Mouse (Mus musculus): ENCODE results near the gene Arhgef40. TPM values are rescaled to one million over a fixed set of nuclear protein-coding genes. Genes with fewer than 3 reads are reported as not detected.
A peak's percentile ranks its signal among the peaks of the same experiment; 100 is the strongest.

Gene Arhgef40
- polyA plus RNA-seq, 1 experiment from 2014 or later: 104 TPM

DNA sequence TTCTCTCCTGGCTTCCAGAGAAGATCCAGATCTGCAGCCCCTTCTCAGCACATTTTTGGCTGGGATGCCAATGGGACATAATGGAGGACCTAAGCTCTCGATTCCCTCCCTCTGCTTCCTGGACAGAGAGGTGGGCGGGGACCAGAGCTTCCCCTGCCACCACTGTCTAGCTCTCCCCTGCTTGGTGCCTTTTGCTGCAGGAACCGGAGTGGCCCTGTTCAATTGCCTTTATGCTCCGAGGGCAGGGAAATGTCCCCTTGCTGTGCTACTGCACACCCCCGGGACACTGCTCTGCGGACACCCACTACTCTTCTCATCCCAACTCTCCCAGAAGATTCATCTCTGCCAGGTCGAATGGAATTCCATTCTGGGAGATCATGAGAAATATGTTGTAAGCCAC is 20.6 kb downstream of the Arhgef40 start:
- peak overlapping the region; percentile 67 for H3K27ac ChIP-seq (ENCODE audit: poor library complexity, severe bottlenecking)
- H3K9me3 ChIP-seq (replicated peaks): no peaks in the 10 kb centered on the region
- H3K4me3 ChIP-seq: no peak overlapping the region
- H3K36me3 ChIP-seq: peaks cover 84% of the 10 kb centered on the region
- H3K9ac ChIP-seq: no peak overlapping the region
- no peak for ATAC-seq (ENCODE audit: insufficient number of reproducible peaks, low FRiP score)
- 60% methylated on average over 7 of the region's 7 CpGs for WGBS
- no peak overlapping the region for H3K4me2 ChIP-seq
- peaks cover 57% of the 10 kb centered on the region for H3K4me1 ChIP-seq (replicated peaks)
- no peaks in the 10 kb centered on the region for H3K27me3 ChIP-seq (replicated peaks)

DNA sequence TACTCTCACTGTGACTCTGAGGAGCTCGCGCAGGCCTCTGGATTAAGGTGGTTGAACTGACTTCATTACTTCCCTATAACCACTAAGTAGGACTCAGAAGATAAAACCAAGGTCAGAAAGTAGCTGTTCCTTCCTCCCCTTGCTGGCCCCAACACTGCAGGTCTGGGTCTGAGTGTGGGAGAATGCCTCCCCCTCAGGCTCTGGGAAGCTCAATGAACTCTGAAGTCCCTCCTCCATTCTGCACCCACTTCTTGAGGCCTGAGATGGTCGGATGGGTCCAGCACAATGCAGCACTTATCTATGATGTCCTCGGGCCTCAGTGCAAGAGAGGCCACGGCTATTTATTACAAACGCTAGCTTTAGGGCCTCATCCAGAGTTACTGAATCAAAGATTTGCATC is 21.1 kb downstream of the Arhgef40 start:
- Histone ChIP-seq H3K27me3 (replicated peaks) (no peaks in the 10 kb centered on the region), H3K4me1 (replicated peaks) (peaks cover 62% of the 10 kb centered on the region), H3K4me2 (peak overlapping the region; percentile 38; the same call in 1 of the 2 replicates), H3K36me3 (peaks cover 79% of the 10 kb centered on the region), H3K27ac (ENCODE audit: poor library complexity, severe bottlenecking) (peak overlapping the region; percentile 67), H3K9ac (no peak overlapping the region), H3K4me3 (no peak overlapping the region), H3K9me3 (replicated peaks) (no peaks in the 10 kb centered on the region)
- no peak for ATAC-seq (ENCODE audit: insufficient number of reproducible peaks, low FRiP score)
- 42% methylated on average over 6 of the region's 6 CpGs for WGBS

GRCm38 (mm10) chr14:52006241-52006640 is 21.7 kb downstream of the Arhgef40 start:
- H3K4me3 ChIP-seq: no peak overlapping the region
- ATAC-seq (ENCODE audit: insufficient number of reproducible peaks, low FRiP score): no peak; the same call in 1 of the 2 replicates
- WGBS: 58% methylated on average over 8 of the region's 8 CpGs
- H3K4me1 ChIP-seq (replicated peaks): peaks cover 67% of the 10 kb centered on the region
- no peaks in the 10 kb centered on the region for H3K9me3 ChIP-seq (replicated peaks)
- H3K36me3 ChIP-seq: peaks cover 74% of the 10 kb centered on the region
- peak overlapping the region; percentile 38 for H3K4me2 ChIP-seq
- peak overlapping the region; percentile 67 for H3K27ac ChIP-seq (ENCODE audit: poor library complexity, severe bottlenecking)
- H3K9ac ChIP-seq: 0 out of 2 replicates have a peak overlapping the region, but pooled peaks have one; percentile 23
- no peaks in the 10 kb centered on the region for H3K27me3 ChIP-seq (replicated peaks)

GRCm38 (mm10) chr14:52006771-52007170 is 22.3 kb downstream of the Arhgef40 start:
- Histone ChIP-seq H3K4me3 (no peak overlapping the region), H3K36me3 (peaks cover 72% of the 10 kb centered on the region), H3K4me2 (no peak overlapping the region), H3K9ac (0 out of 2 replicates have a peak overlapping the region, but pooled peaks have one; percentile 23), H3K27me3 (replicated peaks) (no peaks in the 10 kb centered on the region), H3K9me3 (replicated peaks) (no peaks in the 10 kb centered on the region), H3K27ac (ENCODE audit: poor library complexity, severe bottlenecking) (peak overlapping the region; percentile 67), H3K4me1 (replicated peaks) (peaks cover 72% of the 10 kb centered on the region)
- 94% methylated on average over 23 of the region's 23 CpGs for WGBS
- ATAC-seq (ENCODE audit: insufficient number of reproducible peaks, low FRiP score): no peak

DNA sequence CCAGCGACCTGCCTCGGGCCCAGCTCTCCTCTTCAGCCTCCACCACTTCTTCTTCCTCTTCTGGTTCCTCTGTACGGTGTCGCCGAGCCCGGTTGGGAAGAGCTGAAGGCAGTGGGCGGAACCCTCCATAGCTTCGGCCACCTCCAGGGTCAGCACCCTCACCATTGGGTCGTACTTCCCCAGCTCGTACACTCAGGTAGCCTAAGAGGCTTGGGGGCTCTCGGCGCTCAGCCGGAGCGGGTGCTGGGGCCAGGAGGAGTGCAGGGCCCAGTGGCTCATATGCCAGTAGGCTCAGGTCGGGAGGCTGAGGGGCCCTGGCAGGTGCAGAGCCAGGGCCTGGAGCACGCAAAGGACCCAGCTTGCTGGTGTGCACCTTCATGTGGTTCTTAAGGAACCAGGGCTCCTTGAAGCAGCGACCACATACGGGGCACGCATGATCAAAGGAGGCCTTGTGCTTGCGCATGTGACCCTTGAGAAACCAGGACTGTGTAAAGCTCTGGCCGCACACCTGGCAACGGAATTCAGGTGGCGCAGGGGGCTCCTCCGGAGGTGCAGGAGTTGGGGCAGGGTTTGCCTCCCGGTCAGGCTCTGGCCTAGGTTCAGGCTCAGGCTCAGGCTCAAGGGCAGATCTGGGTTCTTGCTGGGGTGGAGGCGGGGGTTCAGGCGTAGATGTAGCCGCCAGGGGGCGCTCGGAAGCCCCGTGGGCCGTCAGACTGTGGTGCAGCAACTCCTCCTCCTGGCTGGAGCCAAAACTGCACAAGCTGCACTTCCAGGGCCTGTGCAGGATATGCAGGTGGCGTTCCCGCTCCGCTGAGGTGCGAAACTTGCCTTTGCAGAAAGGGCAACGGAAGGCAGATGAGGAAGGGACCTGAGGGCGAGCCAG is 24.0 kb downstream of the Arhgef40 start:
- peaks cover 88% of the 10 kb centered on the region for H3K4me1 ChIP-seq (replicated peaks)
- H3K9ac ChIP-seq: peak overlapping the region; percentile 47; the same call in 1 of the 2 replicates

GRCm38 (mm10) chr14:52009361-52009760 is 24.8 kb downstream of the Arhgef40 start:
- 50% methylated on average over 26 of the region's 26 CpGs for WGBS
- Histone ChIP-seq H3K4me1 (replicated peaks) (peaks cover 82% of the 10 kb centered on the region), H3K9me3 (replicated peaks) (no peaks in the 10 kb centered on the region), H3K36me3 (peaks cover 46% of the 10 kb centered on the region), H3K4me2 (peak overlapping the region; percentile 31; the same call in 1 of the 2 replicates), H3K4me3 (no peak overlapping the region), H3K27ac (ENCODE audit: poor library complexity, severe bottlenecking) (no peak overlapping the region), H3K9ac (no peak overlapping the region), H3K27me3 (replicated peaks) (no peaks in the 10 kb centered on the region)
- ATAC-seq (ENCODE audit: insufficient number of reproducible peaks, low FRiP score): no peak

More for the DNA sequence above, 24.0 kb downstream of the Arhgef40 start:
- WGBS: 58% methylated on average over 38 of the region's 38 CpGs
- no peak overlapping the region for H3K4me3 ChIP-seq
- peaks cover 54% of the 10 kb centered on the region for H3K36me3 ChIP-seq
- H3K27me3 ChIP-seq (replicated peaks): no peaks in the 10 kb centered on the region
- peak; percentile 48 for ATAC-seq (ENCODE audit: insufficient number of reproducible peaks, low FRiP score)
- H3K27ac ChIP-seq (ENCODE audit: poor library complexity, severe bottlenecking): no peak overlapping the region
- no peaks in the 10 kb centered on the region for H3K9me3 ChIP-seq (replicated peaks)
- H3K4me2 ChIP-seq: peak overlapping the region; percentile 31; the same call in 1 of the 2 replicates

GRCm38 (mm10) chr14:52009841-52010240 is 25.3 kb downstream of the Arhgef40 start:
- Histone ChIP-seq H3K4me1 (replicated peaks) (peaks cover 77% of the 10 kb centered on the region), H3K4me2 (peak overlapping the region; percentile 58), H3K9ac (peak overlapping the region; percentile 60), H3K27ac (ENCODE audit: poor library complexity, severe bottlenecking) (peak overlapping the region; percentile 38; the same call in 1 of the 2 replicates), H3K9me3 (replicated peaks) (no peaks in the 10 kb centered on the region), H3K27me3 (replicated peaks) (no peaks in the 10 kb centered on the region), H3K36me3 (peaks cover 41% of the 10 kb centered on the region), H3K4me3 (peak overlapping the region; percentile 27)
- no peak for ATAC-seq (ENCODE audit: insufficient number of reproducible peaks, low FRiP score)
- 63% methylated on average over 6 of the region's 6 CpGs for WGBS

DNA sequence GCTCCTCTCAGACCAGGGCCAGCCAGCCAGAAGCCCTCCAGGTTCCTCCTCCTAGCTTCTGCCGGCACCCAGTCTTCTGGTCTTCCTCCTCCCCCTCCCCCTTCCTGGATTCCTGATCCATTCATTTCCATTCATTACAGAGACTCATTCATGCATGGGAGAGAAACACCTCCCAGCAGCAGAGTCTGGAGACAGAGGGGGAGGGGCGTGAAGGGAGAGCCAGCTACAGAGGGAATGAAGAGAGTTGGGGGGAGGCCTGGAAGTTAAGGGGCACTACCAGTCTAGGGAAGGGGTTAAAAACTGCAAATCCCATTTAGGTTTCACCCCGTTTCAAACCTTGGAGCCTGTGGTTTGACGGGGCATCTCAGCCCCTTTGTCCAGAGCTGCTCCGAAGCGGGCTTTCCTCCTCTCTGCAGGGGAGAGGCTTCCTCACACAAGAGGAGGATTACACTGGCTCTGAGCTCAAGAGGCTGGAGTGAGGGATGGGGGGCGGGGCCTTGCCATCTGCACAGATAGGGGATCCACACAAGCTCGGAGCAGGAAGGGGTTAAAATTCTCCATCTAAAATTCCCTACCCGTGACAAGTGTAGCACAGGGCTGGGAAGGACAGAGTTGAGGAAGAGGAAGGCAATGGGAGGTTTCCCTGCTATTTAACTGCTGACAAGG is 26.1 kb downstream of the Arhgef40 start:
- H3K4me1 ChIP-seq (replicated peaks): peaks cover 75% of the 10 kb centered on the region
- H3K36me3 ChIP-seq: peaks cover 35% of the 10 kb centered on the region
- peak overlapping the region; percentile 38 for H3K27ac ChIP-seq (ENCODE audit: poor library complexity, severe bottlenecking)
- WGBS: 4% methylated on average over 9 of the region's 9 CpGs
- H3K9ac ChIP-seq: peak overlapping the region; percentile 60
- H3K4me2 ChIP-seq: peak overlapping the region; percentile 58
- H3K9me3 ChIP-seq (replicated peaks): no peaks in the 10 kb centered on the region
- peak overlapping the region; percentile 27 for H3K4me3 ChIP-seq
- H3K27me3 ChIP-seq (replicated peaks): no peaks in the 10 kb centered on the region
- ATAC-seq (ENCODE audit: insufficient number of reproducible peaks, low FRiP score): no peak

GRCm38 (mm10) chr14:52011683-52012082 is 27.2 kb downstream of the Arhgef40 start:
- ATAC-seq (ENCODE audit: insufficient number of reproducible peaks, low FRiP score): no peak
- no peak overlapping the region for H3K27ac ChIP-seq (ENCODE audit: poor library complexity, severe bottlenecking)
- WGBS: 44% methylated on average over 1 of the region's 1 CpGs

DNA sequence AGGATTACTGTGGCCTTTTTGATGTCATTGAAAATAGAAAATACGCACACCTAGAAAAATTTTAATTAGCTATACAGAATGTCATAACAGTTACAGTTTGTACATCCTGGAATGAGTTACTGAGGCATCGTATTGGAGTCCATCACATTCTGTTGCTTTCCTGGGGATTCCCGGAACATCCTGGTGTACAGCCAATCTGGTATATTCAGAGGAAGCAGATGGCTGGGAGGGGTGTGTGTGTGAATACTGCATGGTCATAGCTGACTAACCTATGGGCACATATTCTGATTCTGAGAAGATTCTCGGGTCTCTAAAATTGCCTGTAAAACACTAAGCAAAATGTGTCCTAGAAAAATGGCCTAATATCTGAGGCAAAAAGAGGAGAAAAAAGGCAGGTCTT is 27.6 kb downstream of the Arhgef40 start:
- Histone ChIP-seq H3K4me2 (no peak overlapping the region), H3K4me1 (replicated peaks) (peaks cover 75% of the 10 kb centered on the region), H3K27ac (ENCODE audit: poor library complexity, severe bottlenecking) (no peak overlapping the region), H3K9me3 (replicated peaks) (no peaks in the 10 kb centered on the region), H3K4me3 (no peak overlapping the region), H3K27me3 (replicated peaks) (no peaks in the 10 kb centered on the region), H3K9ac (no peak overlapping the region; the same call in 1 of the 2 replicates), H3K36me3 (peaks cover 20% of the 10 kb centered on the region)
- WGBS: 78% methylated on average over 4 of the region's 4 CpGs
- ATAC-seq (ENCODE audit: insufficient number of reproducible peaks, low FRiP score): no peak

More at GRCm38 (mm10) chr14:52011683-52012082, 27.2 kb downstream of the Arhgef40 start:
- Histone ChIP-seq H3K4me3 (no peak overlapping the region), H3K4me2 (no peak overlapping the region), H3K9ac (no peak overlapping the region), H3K27me3 (replicated peaks) (no peaks in the 10 kb centered on the region), H3K4me1 (replicated peaks) (peaks cover 75% of the 10 kb centered on the region), H3K9me3 (replicated peaks) (no peaks in the 10 kb centered on the region), H3K36me3 (peaks cover 24% of the 10 kb centered on the region)

- no peak for ATAC-seq (ENCODE audit: insufficient number of reproducible peaks, low FRiP score)
- Histone ChIP-seq H3K4me3 (no peak overlapping the region), H3K4me2 (no peak overlapping the region), H3K4me1 (replicated peaks) (peaks cover 73% of the 10 kb centered on the region), H3K9me3 (replicated peaks) (no peaks in the 10 kb centered on the region), H3K27me3 (replicated peaks) (no peaks in the 10 kb centered on the region), H3K9ac (no peak overlapping the region; the same call in 1 of the 2 replicates), H3K36me3 (peaks cover 16% of the 10 kb centered on the region), H3K27ac (ENCODE audit: poor library complexity, severe bottlenecking) (no peak overlapping the region)
- 88% methylated on average over 5 of the region's 5 CpGs for WGBS
Observed at GRCm38 (mm10) chr14:52012553-52012952, 28.0 kb downstream of the Arhgef40 start.

Measured in heart, embryonic 12.5 days (tissue).